Mouse (Mus musculus): ENCODE data around the gene Tnfrsf19.

Gene Tnfrsf19

DNA sequence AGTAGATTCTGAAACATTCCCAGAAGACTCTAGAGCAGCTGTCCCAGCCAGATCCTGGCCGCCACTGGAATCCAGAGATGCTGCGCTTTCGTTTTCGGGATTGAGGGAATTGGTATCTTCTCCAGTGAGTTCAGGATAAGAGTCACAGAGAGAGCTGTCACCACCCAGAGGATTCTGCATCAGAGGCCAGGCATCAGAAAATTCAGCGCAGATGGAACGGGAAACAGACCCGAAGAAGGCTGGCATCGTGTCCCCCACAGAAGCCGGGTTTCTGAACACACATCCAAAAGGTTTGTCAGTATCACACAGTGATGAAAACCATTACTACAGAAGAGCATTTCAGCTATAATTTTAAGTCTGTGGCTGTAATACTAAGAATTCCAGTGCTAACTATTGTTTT, 75.3 kb downstream of the Tnfrsf19 start:
- in situ Hi-C loops (cut with MboI, MseI) = loop anchor here (10.0 kb wide), 1 partner anchor 164 kb away; the partner anchor contains the start of gene Sacs

DNA sequence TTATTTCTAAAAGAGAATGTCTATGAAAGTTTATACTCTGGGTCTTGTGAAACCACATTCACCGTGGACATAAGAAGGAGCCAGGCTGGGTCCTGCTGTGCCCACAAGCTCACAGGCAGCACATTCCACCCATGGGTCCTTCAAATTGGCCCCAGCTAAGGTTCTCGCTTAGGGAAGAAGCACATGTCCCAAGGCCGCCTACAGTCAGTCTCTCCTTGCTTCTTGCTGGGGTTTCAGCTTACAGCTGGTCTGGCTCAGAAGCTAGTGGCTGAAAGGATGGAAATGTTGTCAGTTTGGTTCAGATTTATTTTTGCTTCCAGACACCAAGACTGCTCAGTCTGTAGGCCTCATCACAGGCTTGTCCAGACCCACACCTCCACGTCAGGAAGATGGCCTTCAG, 80.2 kb downstream of the Tnfrsf19 start:
- in situ Hi-C loops (cut with MboI, MseI) = no loop called here

DNA sequence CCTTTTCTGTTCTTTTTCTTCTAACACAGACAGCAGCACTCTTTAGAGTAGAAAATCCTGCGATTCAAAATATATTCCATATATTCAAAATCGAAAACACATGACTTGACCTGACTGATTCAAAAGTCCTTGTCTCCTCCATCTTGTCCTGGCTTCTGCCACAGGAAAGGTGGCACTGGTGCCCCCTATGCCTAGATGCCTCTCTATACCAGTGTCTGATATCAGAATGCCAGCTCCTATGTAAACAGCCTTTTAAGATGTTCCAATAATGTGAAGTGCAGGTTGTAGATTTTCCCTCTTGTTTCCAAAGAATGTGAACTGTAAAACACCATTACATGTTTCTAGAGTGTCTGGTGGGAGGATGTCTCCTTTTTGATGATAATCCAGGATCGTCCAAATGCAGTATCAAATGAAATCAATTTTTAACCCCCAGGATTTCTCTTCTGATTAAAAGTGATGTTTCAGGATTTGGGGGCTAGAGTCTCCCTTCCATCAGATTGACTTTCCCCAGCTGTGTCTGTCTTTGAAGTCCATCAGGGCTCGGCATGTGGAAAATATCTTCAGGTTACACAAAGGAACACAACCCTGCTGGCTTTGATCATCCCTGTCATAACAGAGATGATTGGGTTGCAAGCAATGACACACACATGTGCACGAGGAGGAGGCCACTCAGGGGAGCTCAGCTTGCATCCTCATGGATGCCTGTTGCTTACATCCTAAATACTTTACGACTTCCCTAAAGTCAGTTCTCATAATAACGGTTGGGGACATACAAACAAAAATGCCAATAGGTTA, 82.1 kb downstream of the Tnfrsf19 start:
- in situ Hi-C loops (cut with MboI, MseI) = no loop called here

DNA sequence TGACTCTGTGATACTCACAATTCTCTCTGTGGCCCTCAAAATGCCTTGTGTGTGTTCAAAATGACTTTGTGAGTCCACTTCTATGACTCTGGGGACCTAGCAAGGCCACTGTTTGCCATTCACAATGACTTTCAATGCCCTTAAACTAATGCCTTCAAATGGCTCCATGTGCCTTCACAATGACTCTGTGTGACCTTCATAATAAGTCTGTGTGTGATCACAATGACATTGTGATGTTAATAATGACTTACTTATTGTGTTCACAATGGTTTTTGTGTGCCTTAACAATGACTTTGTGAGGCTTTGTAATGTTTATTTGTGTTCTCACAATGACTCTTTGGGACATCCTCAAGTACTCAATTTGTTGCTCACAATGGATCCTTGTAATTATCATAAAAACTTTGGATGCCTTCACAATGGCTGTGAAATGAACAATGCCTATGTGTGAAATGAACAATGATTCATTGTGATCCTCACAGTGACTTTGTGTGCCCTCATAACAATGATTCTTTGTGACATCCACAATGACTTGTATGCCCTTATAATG, 88.6 kb downstream of the Tnfrsf19 start:
- in situ Hi-C loops (cut with MboI, MseI) = no loop called here

DNA sequence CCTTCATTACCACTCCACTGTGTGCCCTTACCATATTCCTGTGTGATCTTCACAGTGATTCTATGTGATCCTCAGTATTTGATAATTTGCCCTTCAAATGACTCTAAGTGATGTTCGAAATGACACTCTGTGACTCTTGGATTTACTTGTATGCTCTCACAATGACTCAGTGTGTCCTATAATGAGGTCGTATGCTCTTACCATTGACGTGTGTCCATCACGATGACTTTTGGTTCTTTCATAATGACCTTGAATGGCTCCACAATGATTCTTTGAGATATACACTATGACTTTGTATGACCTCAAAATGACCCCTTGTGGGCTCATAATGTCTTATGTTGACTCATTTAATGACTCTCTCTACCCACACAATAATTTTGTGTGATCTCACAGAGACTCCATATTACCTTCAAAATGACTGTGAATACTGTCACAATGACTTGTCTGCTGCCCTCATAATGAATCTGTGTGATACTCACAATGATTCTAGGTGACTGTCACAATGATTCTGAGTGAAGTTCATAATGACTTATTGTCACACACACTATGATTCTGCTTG, 108.7 kb downstream of the Tnfrsf19 start:
- in situ Hi-C loops (cut with MboI, MseI) = no loop called here

DNA sequence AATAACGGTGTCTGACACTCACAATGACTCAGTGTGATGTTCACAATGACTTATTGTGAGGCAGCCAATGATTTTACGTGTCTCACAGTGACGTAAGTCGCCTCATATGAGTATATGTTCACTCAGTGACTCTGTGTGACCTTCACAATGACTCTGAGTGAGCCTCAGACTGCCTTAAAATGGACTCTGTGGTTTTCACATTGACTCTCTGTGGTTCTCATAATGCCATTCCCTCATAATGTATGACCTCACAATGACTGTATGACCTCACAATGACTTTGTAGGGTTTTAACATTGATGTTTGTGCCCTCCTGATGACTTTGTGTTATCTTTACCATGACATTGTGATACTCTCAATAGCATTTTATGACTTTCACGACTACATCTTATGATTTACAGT, 110.6 kb downstream of the Tnfrsf19 start:
- in situ Hi-C loops (cut with MboI, MseI) = no loop called here

DNA sequence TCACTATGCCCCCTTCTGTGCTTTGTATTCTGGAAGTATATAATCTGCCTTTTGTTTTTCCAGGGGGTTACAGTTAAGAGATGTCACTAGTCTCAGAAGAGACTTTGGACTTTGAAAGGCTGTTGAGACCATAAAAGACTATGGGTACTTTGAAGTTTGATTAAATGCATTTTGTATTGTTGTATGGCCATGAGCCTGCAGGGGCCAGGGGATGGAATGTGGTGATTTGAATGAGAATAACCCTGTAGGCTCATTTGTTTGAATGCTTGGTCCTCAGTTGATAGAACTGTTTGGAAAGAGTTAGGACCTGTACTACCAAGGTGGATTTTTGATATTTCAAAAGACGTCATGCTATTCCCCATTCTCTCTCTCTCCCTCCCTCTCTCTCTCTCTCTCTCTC, 120.3 kb downstream of the Tnfrsf19 start:
- in situ Hi-C loops (cut with MboI, MseI) = no loop called here

DNA sequence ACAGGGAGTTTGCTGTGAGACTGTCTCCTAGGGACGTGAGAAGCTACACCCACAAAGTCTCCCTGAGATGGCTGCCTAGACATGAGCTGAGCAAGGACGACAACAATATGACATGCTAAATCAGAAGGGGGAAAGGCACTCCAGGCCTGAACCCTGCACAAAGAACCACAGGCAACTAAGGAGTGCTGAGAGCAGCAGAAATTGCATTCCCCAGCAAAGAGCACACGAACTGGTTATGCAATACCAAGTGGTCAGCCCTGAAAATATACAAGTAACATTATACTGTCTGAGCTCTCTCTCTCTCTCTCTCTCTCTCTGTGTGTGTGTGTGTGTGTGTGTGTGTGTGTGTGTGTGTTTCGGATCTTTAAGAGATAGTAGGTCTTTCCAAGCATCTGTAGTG, 129.6 kb downstream of the Tnfrsf19 start:
- in situ Hi-C loops (cut with MboI, MseI) = no loop called here
